Mouse (Mus musculus) splenic B cell, adult 2 months (primary cell): ENCODE measurements around the gene Camsap1.
A peak's percentile ranks its signal among the peaks of the same experiment; 100 is the strongest.

Experiments
- DNase-seq: peaks from one replicate; pipeline ENCODE4 v3.0.0-alpha.2; 2011; ENCODE audit warnings: low read depth, low spot score
- H3K27me3 ChIP-seq: 2 replicates; pipeline ENCODE4 v1.6.1; 2012; ENCODE audit warnings: mild to moderate bottlenecking, low read length, moderate library complexity, mixed read lengths; ENCODE audit not compliant: control insufficient read depth, poor library complexity, insufficient read depth, severe bottlenecking
- H3K36me3 ChIP-seq: 2 replicates; pipeline ENCODE4 v1.6.1; 2012; ENCODE audit warnings: mild to moderate bottlenecking, low read length, moderate library complexity, mixed read lengths; ENCODE audit not compliant: control insufficient read depth, poor library complexity, insufficient read depth, severe bottlenecking

Camsap1 gene

DNA sequence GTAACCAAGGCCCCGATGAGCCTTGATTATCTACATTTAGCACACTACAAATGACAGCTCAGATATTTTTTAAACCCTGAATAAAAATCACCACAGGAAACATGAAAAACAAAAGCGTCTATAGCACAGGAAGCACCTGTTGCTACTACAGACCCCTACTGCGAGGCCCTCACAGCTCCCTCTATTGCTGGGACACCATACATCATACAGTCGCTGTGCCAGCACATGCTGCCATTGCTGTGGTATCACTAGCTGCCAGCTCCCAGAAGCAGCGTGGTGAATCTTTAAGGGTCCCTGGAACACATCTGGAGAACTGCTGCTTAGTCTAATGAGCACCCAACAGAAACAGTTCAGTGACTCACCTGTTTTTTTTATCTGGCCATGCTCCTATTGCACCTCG, 42.6 kb downstream of the Camsap1 start:
- DNase-seq: no peak
- no peaks in the 10 kb centered on the region for H3K27me3 ChIP-seq
- peaks cover 4% of the 10 kb centered on the region; the same call in 1 of the 2 replicates for H3K36me3 ChIP-seq

DNA sequence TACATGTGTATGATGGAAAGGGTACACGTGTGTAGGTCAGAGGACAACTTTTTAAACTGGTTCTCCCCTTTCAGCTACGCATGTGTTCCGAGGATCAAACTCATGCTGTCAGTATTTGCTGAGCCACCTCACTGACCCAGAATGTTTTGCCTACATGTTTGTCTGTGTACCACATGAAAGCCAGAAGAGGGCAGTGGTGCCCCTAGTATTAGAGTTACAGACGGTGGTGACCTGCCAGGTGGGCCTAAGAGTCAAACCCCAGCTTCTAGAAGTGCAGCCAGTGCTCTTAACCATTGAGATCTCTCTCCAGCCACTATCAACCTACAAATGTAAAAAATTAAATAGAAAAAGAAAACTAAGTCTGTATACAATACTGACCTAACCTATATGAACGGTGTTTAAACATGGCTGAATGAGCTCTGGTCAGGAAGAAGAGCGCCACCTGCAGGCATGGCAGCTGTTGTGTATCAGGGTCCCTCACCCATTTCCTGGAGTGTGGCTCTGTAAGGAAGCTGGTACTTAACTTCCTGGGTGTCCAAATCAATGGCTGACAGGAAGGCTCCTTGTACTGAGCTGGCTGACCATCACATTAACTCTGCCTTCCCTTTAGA, 51.7 kb downstream of the Camsap1 start:
- H3K27me3 ChIP-seq: no peaks in the 10 kb centered on the region
- peaks cover 4% of the 10 kb centered on the region for H3K36me3 ChIP-seq
- peak; percentile 50 for DNase-seq

DNA sequence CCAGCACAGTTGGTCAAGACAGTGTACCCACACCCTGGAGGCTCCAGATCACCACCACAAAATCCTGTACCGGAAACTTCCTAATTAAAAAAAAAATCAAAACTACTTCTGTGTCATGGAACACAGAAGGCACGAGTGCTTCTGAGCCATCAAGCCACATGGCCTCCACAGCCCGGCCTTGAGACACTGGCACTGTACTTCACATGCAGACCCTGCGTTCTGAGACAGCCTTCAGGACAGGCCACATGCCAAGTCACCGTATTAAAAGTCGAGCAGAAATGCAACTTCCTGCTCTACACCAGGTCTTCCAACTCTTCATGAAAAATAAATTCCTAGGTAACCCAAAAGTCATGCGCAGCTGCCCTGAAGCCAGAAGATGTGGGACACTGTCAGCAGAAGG, 55.3 kb downstream of the Camsap1 start:
- Histone ChIP-seq H3K36me3 (peaks cover 2% of the 10 kb centered on the region; the same call in 1 of the 2 replicates), H3K27me3 (no peaks in the 10 kb centered on the region)
- DNase-seq: no peak

DNA sequence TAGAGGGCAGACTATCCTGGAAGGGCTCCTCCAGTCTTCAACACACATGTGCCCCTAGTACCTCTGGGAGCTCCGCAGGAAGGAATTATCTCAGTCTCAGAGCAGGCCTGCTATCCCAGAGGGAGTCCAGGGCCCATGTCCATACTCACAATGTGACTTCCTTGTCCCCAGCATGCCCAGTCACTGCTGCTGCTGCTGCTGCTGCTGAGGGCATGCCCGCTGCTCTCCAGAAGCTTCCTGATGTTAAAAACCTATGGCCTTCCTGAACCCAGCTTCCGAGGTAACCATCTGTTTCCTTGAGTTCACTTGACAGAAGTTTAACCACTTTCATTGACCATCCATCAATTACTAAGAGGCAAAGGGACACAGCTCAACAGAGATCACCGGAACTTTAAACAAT, 58.1 kb downstream of the Camsap1 start:
- DNase-seq: no peak
- Histone ChIP-seq H3K27me3 (no peaks in the 10 kb centered on the region), H3K36me3 (peaks cover 2% of the 10 kb centered on the region; the same call in 1 of the 2 replicates)

DNA sequence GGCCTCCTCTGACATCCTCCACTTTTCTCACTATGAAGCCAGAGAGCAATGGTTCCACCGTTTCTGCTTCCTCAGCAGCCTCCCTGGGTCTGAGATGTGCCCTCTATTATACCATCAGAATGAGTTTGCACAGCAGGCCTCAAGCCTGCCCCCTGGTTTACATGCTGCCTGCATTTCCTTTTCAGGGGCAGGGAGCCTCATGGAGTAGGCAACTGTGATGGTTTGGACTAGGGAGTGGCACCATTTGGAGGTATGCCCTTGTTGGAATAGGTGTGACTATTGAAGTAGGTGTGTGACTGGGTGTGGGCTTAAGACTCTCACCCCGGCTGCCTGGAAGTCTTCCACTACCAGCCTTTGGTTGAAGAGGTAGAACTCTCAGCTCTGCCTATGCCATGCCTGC, 59.3 kb downstream of the Camsap1 start:
- no peaks in the 10 kb centered on the region for H3K27me3 ChIP-seq
- peaks cover 1% of the 10 kb centered on the region; the same call in 1 of the 2 replicates for H3K36me3 ChIP-seq
- no peak for DNase-seq

- H3K36me3 ChIP-seq: no peaks in the 10 kb centered on the region
- DNase-seq: no peak
Measured at GRCm38 (mm10) chr2:25919972-25920371, 63.1 kb downstream of the Camsap1 start.

GRCm38 (mm10) chr2:25918408-25918807, 64.7 kb downstream of the Camsap1 start:
- no peak for DNase-seq
- Histone ChIP-seq H3K36me3 (no peaks in the 10 kb centered on the region), H3K27me3 (no peaks in the 10 kb centered on the region)

More at GRCm38 (mm10) chr2:25919972-25920371, 63.1 kb downstream of the Camsap1 start:
- no peaks in the 10 kb centered on the region for H3K27me3 ChIP-seq

GRCm38 (mm10) chr2:25914821-25915220, 68.3 kb downstream of the Camsap1 start:
- H3K27me3 ChIP-seq: no peaks in the 10 kb centered on the region
- no peak for DNase-seq
- H3K36me3 ChIP-seq: no peaks in the 10 kb centered on the region

DNA sequence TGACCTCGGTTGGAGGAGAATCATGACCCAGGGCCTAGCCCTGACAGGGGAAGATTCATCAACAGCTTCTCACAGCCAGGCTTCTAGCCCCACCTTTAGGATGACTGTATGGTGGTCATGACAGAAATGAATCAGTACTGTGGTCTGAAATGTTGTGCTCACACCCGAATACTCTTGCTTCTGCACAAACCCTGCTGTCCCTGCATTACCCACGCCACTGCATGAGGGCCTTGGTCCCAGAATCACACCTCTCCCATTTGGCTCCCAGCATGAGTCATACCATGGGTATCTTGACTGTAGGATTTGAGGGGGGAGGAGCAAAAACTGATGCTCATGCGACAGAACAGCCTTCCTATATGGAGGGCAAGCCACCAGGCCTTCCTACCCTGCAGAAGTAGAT, 68.9 kb downstream of the Camsap1 start:
- no peak for DNase-seq
- Histone ChIP-seq H3K36me3 (no peaks in the 10 kb centered on the region), H3K27me3 (no peaks in the 10 kb centered on the region)

DNA sequence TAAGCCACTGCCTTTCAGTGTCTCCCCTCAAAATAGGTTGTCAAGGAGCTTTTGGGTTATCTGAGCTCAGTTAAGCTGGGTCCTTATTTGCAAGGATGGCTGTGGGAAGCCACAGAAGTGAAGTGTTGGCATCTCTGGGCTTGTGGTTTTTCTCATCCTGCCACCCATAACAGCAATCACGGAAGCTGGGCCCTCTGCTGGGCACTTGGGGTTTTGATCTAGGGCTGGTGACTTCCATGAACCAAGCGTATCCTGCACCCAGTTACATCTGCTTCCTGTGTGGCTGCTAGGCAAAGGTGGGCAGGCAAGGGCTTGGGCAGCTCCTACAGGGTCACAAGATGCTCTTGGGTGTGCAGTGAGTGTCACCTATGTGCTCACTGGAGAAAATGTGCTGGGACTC, 69.8 kb downstream of the Camsap1 start:
- Histone ChIP-seq H3K36me3 (no peaks in the 10 kb centered on the region), H3K27me3 (no peaks in the 10 kb centered on the region)
- peak; percentile 20 for DNase-seq

DNA sequence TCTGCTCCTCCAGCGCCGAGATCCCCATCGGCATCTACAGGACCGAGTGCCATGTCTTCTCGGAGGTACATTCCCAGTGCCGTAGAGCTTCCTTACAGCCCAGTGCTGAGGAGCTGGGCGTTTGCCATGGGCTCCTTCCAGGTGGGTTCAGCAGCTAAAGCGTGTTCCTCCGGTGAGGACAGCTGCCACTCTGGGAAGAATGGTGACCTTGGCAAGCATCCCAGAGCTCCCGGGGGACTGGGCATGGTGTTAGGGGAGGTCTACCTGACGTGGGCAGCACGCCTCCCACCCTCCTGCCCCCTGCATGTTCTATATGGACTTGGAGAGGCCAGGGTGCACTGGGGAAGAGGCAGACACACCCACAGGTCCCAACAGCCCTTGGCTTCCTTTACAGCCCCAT, 73.2 kb downstream of the Camsap1 start:
- H3K27me3 ChIP-seq: no peaks in the 10 kb centered on the region
- no peaks in the 10 kb centered on the region for H3K36me3 ChIP-seq
- DNase-seq: no peak

- H3K36me3 ChIP-seq: no peaks in the 10 kb centered on the region
- no peaks in the 10 kb centered on the region for H3K27me3 ChIP-seq
- DNase-seq: no peak
Measured at GRCm38 (mm10) chr2:25898970-25899369, 84.1 kb downstream of the Camsap1 start.

DNA sequence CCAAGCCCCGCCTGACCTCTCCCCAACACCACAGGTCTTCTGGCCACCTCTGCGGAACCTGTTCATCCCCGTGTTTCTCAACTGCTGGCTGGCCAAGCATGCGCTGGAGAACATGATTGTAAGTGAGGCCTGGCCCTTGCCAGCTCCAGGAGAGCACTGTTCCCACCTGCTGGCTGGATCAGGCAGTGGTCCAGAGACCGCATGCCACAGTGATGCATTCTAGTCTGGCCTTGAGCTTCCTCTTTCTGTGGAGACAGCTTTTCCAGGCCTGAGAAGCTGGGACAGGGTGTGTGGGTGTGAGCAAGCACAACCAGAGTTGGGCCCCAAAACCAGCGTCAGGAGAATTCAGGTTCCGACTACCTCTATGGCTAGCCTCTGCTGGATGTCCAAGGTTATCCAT, 90.6 kb downstream of the Camsap1 start:
- Histone ChIP-seq H3K36me3 (no peaks in the 10 kb centered on the region), H3K27me3 (no peaks in the 10 kb centered on the region)
- DNase-seq: no peak

- no peaks in the 10 kb centered on the region for H3K27me3 ChIP-seq
- no peak for DNase-seq
- H3K36me3 ChIP-seq: no peaks in the 10 kb centered on the region
Measured at GRCm38 (mm10) chr2:25888144-25888543, 94.9 kb downstream of the Camsap1 start.

DNA sequence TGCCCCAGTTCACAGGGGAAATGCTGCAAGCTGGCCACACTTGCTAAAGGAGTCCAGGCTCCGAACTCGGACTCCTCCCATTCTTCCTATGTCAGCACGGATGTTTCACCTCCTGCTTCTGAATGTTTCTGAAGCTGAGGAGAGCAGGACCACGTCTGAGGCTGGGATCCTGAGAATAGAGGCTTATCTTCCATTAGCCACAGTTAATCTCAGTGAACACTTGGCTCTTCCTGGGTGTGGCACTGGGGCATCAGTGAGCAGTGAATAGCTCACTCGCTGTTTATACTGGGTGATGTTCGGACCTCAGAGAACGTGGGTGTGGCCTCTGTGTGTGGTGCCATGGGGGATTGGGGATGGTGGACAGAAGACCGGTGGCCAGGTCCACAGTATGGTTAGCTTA, 95.9 kb downstream of the Camsap1 start:
- H3K36me3 ChIP-seq: no peaks in the 10 kb centered on the region
- DNase-seq: no peak
- H3K27me3 ChIP-seq: no peaks in the 10 kb centered on the region

DNA sequence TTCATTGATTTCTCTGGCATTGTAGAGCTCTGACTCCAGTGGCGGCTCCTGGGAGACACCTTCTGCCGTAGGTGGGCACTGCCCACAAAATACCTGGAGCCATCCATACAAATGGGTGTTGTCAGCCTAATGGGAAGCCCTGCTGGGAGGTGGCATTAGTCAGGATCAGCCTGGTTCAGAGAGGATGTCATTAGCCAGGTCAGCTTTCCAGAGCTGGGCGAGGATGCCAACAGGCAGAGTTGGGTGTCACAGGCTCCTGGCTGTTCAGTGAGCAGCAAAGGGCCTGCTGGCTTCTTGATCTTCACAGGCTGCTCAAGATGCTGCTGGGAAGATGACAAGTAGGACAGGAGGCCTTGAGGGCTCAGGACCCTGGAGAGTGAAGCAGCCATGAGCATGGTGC, 98.3 kb downstream of the Camsap1 start:
- Histone ChIP-seq H3K36me3 (no peaks in the 10 kb centered on the region), H3K27me3 (no peaks in the 10 kb centered on the region)
- no peak for DNase-seq
